ENCODE assay signal across 18 mouse cellular contexts in genomic region chr6:34013469-34013868, GRCm38 (mm10). TPM values are rescaled to one million over a fixed set of nuclear protein-coding genes. Genes with fewer than 3 reads are reported as not detected.
DNase-seq lines count a peak whose midpoint lies in the region; ATAC-seq and TF ChIP-seq lines count a peak whose summit lies in the region.
"Had no signal": no experiment of that assay in that cellular context is flagged by ENCODE, and none has a peak within 500 bp of the region (broad histone marks: within the 10 kb centered on the region; RNA-seq: fewer than 3 reads in every experiment).

No protein-coding gene starts in this region.

- DNase-seq in hindbrain, embryonic 14.5 days (ENCODE audit: low spot score), result no peak
- DNase-seq in hindbrain, embryonic 10.5 days (ENCODE audit: low spot score), result no peak
- DNase-seq in left cerebral cortex, postnatal 4 days, result no peak
- DNase-seq: adrenal gland, adult 2 months; adrenal gland, postnatal 25 days; cerebellum, adult 2 months; cerebellum, postnatal 10 days; gastrocnemius, postnatal 10 days; kidney, adult 8-10 months had no signal

- H3K36me3 ChIP-seq in forebrain, embryonic 13.5 days (ENCODE audit: poor library complexity, severe bottlenecking), result no peaks in the 10 kb centered on the region
- H3K36me3 ChIP-seq in forebrain, embryonic 12.5 days (replicated peaks), result no peaks in the 10 kb centered on the region
- no peaks in the 10 kb centered on the region for H3K36me3 ChIP-seq in hindbrain, embryonic 14.5 days (replicated peaks; ENCODE audit: control insufficient read depth, insufficient read depth)
- H3K36me3 ChIP-seq in hindbrain, embryonic 10.5 days, result no peaks in the 10 kb centered on the region
- H3K36me3 ChIP-seq in neural tube, embryonic 13.5 days, result no peaks in the 10 kb centered on the region
- H3K36me3 ChIP-seq in neural tube, embryonic 15.5 days, result no peaks in the 10 kb centered on the region
- no peaks in the 10 kb centered on the region for H3K36me3 ChIP-seq in myocyte (ENCODE audit: control insufficient read depth, insufficient read depth)
- H3K36me3 ChIP-seq: heart, embryonic 12.5 days had no signal

- H3K79me2 ChIP-seq in myocyte (ENCODE audit: control insufficient read depth, insufficient read depth), result no peaks in the 10 kb centered on the region

- H3K4me1 ChIP-seq in forebrain, embryonic 13.5 days, result peaks cover 11% of the 10 kb centered on the region; the same call in 1 of the 2 replicates
- 0 out of 2 replicates have a peak, but pooled peaks cover 7% of the 10 kb centered on the region for H3K4me1 ChIP-seq in forebrain, embryonic 12.5 days
- H3K4me1 ChIP-seq in hindbrain, embryonic 14.5 days (replicated peaks; ENCODE audit: control insufficient read depth, insufficient read depth, low read length), result no peaks in the 10 kb centered on the region
- no peaks in the 10 kb centered on the region for H3K4me1 ChIP-seq in hindbrain, embryonic 10.5 days (replicated peaks)
- peaks cover 4% of the 10 kb centered on the region; the same call in 1 of the 2 replicates for H3K4me1 ChIP-seq in neural tube, embryonic 13.5 days (replicated peaks)
- H3K4me1 ChIP-seq in neural tube, embryonic 15.5 days, result 0 out of 2 replicates have a peak, but pooled peaks cover 2% of the 10 kb centered on the region
- H3K4me1 ChIP-seq: heart, embryonic 12.5 days had no signal

- TF ChIP-seq POLR2A in myocyte (IDR thresholded peaks at IDR 0.05; ENCODE audit: insufficient read length, low read depth), result no peak

- H3K27me3 ChIP-seq in forebrain, embryonic 13.5 days, result no peaks in the 10 kb centered on the region
- no peaks in the 10 kb centered on the region for H3K27me3 ChIP-seq in forebrain, embryonic 12.5 days
- no peaks in the 10 kb centered on the region for H3K27me3 ChIP-seq in hindbrain, embryonic 14.5 days (ENCODE audit: control insufficient read depth, insufficient read depth, low read length)
- H3K27me3 ChIP-seq in hindbrain, embryonic 10.5 days (ENCODE audit: insufficient read depth, poor library complexity, severe bottlenecking), result no peaks in the 10 kb centered on the region
- no peaks in the 10 kb centered on the region for H3K27me3 ChIP-seq in neural tube, embryonic 13.5 days
- no peaks in the 10 kb centered on the region for H3K27me3 ChIP-seq in neural tube, embryonic 15.5 days (replicated peaks)
- peaks cover 5% of the 10 kb centered on the region for H3K27me3 ChIP-seq in myocyte (ENCODE audit: control insufficient read depth, insufficient read depth, insufficient read length)
- H3K27me3 ChIP-seq: heart, embryonic 12.5 days had no signal

- peak overlapping the region; percentile 27 for H3K27ac ChIP-seq in forebrain, embryonic 13.5 days
- no peak overlapping the region for H3K27ac ChIP-seq in forebrain, embryonic 12.5 days
- H3K27ac ChIP-seq in hindbrain, embryonic 14.5 days, result peak overlapping the region; percentile 32; the same call in 1 of the 2 replicates
- no peak overlapping the region for H3K27ac ChIP-seq in hindbrain, embryonic 10.5 days
- H3K27ac ChIP-seq in neural tube, embryonic 13.5 days (replicated peaks), result peak overlapping the region; percentile 47
- H3K27ac ChIP-seq in neural tube, embryonic 15.5 days (replicated peaks), result no peak overlapping the region

- no peak overlapping the region for H3ac ChIP-seq in myocyte (ENCODE audit: control insufficient read depth, insufficient read length)

- ATAC-seq in forebrain, embryonic 13.5 days, result 0 out of 2 replicates have a peak, but pooled peaks have one; percentile 27
- no peak for ATAC-seq in forebrain, embryonic 12.5 days (ENCODE audit: low FRiP score)
- no peak for ATAC-seq in hindbrain, embryonic 14.5 days (ENCODE audit: low FRiP score)
- no peak for ATAC-seq in neural tube, embryonic 13.5 days (ENCODE audit: low read depth)
- no peak for ATAC-seq in neural tube, embryonic 15.5 days (ENCODE audit: low FRiP score)
- ATAC-seq: inflammation-experienced regulatory T-cells, adult 6 months; intestine, postnatal 0 days; Patski had no signal

- intact Hi-C loops in left cerebral cortex, postnatal 4 days (cut with DNase I), result no loop called here

- no peak overlapping the region for H3K9ac ChIP-seq in forebrain, embryonic 13.5 days
- no peak overlapping the region for H3K9ac ChIP-seq in forebrain, embryonic 12.5 days
- no peak overlapping the region for H3K9ac ChIP-seq in hindbrain, embryonic 14.5 days
- H3K9ac ChIP-seq in neural tube, embryonic 13.5 days, result no peak overlapping the region
- no peak overlapping the region for H3K9ac ChIP-seq in neural tube, embryonic 15.5 days (replicated peaks)
- H3K9ac ChIP-seq: heart, embryonic 12.5 days had no signal

- 0 out of 2 replicates have a peak, but pooled peaks cover 6% of the 10 kb centered on the region for H3K9me3 ChIP-seq in forebrain, embryonic 13.5 days (replicated peaks)
- 0 out of 2 replicates have a peak, but pooled peaks cover 6% of the 10 kb centered on the region for H3K9me3 ChIP-seq in forebrain, embryonic 12.5 days
- H3K9me3 ChIP-seq in hindbrain, embryonic 14.5 days (ENCODE audit: control insufficient read depth, low read length), result no peaks in the 10 kb centered on the region
- 0 out of 2 replicates have a peak, but pooled peaks cover 2% of the 10 kb centered on the region for H3K9me3 ChIP-seq in hindbrain, embryonic 10.5 days
- no peaks in the 10 kb centered on the region; the same call in 1 of the 2 replicates for H3K9me3 ChIP-seq in neural tube, embryonic 13.5 days
- H3K9me3 ChIP-seq in neural tube, embryonic 15.5 days (replicated peaks), result no peaks in the 10 kb centered on the region
- H3K9me3 ChIP-seq: heart, embryonic 12.5 days had no signal

- H3K4me3 ChIP-seq in forebrain, embryonic 13.5 days, result no peak overlapping the region
- no peak overlapping the region for H3K4me3 ChIP-seq in forebrain, embryonic 12.5 days (replicated peaks)
- H3K4me3 ChIP-seq in hindbrain, embryonic 14.5 days (replicated peaks; ENCODE audit: low read length), result no peak overlapping the region
- no peak overlapping the region for H3K4me3 ChIP-seq in hindbrain, embryonic 10.5 days
- no peak overlapping the region for H3K4me3 ChIP-seq in neural tube, embryonic 13.5 days
- no peak overlapping the region for H3K4me3 ChIP-seq in neural tube, embryonic 15.5 days (replicated peaks)
- H3K4me3 ChIP-seq in myocyte, result no peak overlapping the region
- H3K4me3 ChIP-seq: heart, embryonic 12.5 days had no signal

- no peak overlapping the region for H3K4me2 ChIP-seq in forebrain, embryonic 13.5 days
- no peak overlapping the region for H3K4me2 ChIP-seq in forebrain, embryonic 12.5 days
- no peak overlapping the region for H3K4me2 ChIP-seq in hindbrain, embryonic 14.5 days (replicated peaks)
- H3K4me2 ChIP-seq in neural tube, embryonic 13.5 days, result no peak overlapping the region
- H3K4me2 ChIP-seq in neural tube, embryonic 15.5 days, result no peak overlapping the region
- peak overlapping the region; percentile 28 for H3K4me2 ChIP-seq in myocyte (ENCODE audit: low read depth)
- H3K4me2 ChIP-seq: heart, embryonic 12.5 days had no signal

- 59% methylated on average over 6 of the region's 6 CpGs for WGBS in forebrain, embryonic 13.5 days
- WGBS in forebrain, embryonic 12.5 days, result 62% methylated on average over 6 of the region's 6 CpGs
- 63% methylated on average over 6 of the region's 6 CpGs for WGBS in hindbrain, embryonic 14.5 days
- 85% methylated on average over 6 of the region's 6 CpGs for WGBS in hindbrain, embryonic 10.5 days
- 68% methylated on average over 6 of the region's 6 CpGs for WGBS in neural tube, embryonic 13.5 days
- 58% methylated on average over 6 of the region's 6 CpGs for WGBS in neural tube, embryonic 15.5 days

TF ChIP-seq in myocyte, 11 proteins besides CTCF, POLR2A, EP300 and RAD21:
- no peak for TF ChIP-seq TCF12 (IDR thresholded peaks at IDR 0.05; ENCODE audit: insufficient read depth, poor library complexity, severe bottlenecking)
- TF ChIP-seq SRF (IDR thresholded peaks at IDR 0.05; ENCODE audit: control insufficient read depth, insufficient read length, low read depth), result no peak
- no peak for TF ChIP-seq POLR2AphosphoS2 (IDR thresholded peaks at IDR 0.05; ENCODE audit: insufficient read length, low read depth)
- TF ChIP-seq USF1 (IDR thresholded peaks at IDR 0.05; ENCODE audit: low read depth), result no peak
- TF ChIP-seq REST (IDR thresholded peaks at IDR 0.05; ENCODE audit: insufficient read depth, insufficient read length), result no peak
- TF ChIP-seq MYOG (IDR thresholded peaks at IDR 0.05; ENCODE audit: control insufficient read depth in 1 of 3, insufficient read depth in 1 of 3, insufficient read length in 2 of 3, low read depth in 2 of 3), result no peak
- TF ChIP-seq E2F4 (IDR thresholded peaks at IDR 0.05; ENCODE audit: insufficient read depth), result no peak
- no peak for TF ChIP-seq MYOD1 (IDR thresholded peaks at IDR 0.05; ENCODE audit: control insufficient read depth in 1 of 3, insufficient read length in 2 of 3, low read depth in 2 of 3)
- TF ChIP-seq TCF3 (IDR thresholded peaks at IDR 0.05; ENCODE audit: insufficient read length, low read depth), result no peak
- TF ChIP-seq MAX (IDR thresholded peaks at IDR 0.05; ENCODE audit: low read depth), result no peak
- no peak for TF ChIP-seq CEBPB (IDR thresholded peaks at IDR 0.05; ENCODE audit: insufficient read depth, poor library complexity, severe bottlenecking)

RNA-seq across cellular contexts. Expression of gene Lrguk, which starts 15.8 kb away (rescaled TPM):
- 0.56 and 0.94 TPM in 2 replicates for polyA plus RNA-seq in forebrain, embryonic 13.5 days (2015; fragmentation: Nextera tagmentation; extraction: Ambion mirVana)
- 0.90 and 0.98 TPM in 2 replicates for polyA plus RNA-seq in forebrain, embryonic 12.5 days (2016; fragmentation: Nextera tagmentation; extraction: Ambion mirVana)
- 1.3 and 1.9 TPM in 2 replicates for polyA plus RNA-seq in hindbrain, embryonic 14.5 days (2014; fragmentation: Nextera tagmentation; extraction: Ambion mirVana)
- polyA plus RNA-seq in hindbrain, embryonic 10.5 days (2016; fragmentation: Nextera tagmentation; extraction: Ambion mirVana), result 1.0 and 1.5 TPM in 2 replicates
- polyA plus RNA-seq in neural tube, embryonic 13.5 days (2015; fragmentation: Nextera tagmentation; extraction: Ambion mirVana), result 1.2 and 1.4 TPM in 2 replicates
- polyA plus RNA-seq in neural tube, embryonic 15.5 days (2015; fragmentation: Nextera tagmentation; extraction: Ambion mirVana), result 0.90 and 0.91 TPM in 2 replicates
- polyA plus RNA-seq in myocyte (2012; fragmentation: generic; extraction: Trizol), result 0.11 TPM
- total RNA-seq in left cerebral cortex, postnatal 4 days (2021), result 1 to 10 TPM; 2.2 to 2.5 TPM
- polyA plus RNA-seq: inflammation-experienced regulatory T-cells, adult 6 months had no signal

Comparison
In these comparisons a context has a peak if more than half of its experiments do, and no peak if none do; other contexts are left out.
1. H3K27ac ChIP-seq: peak in forebrain, embryonic 13.5 days (single experiment), hindbrain, embryonic 14.5 days (single experiment) and neural tube, embryonic 13.5 days (single experiment); none in forebrain, embryonic 12.5 days (single experiment), hindbrain, embryonic 10.5 days (single experiment) and neural tube, embryonic 15.5 days (single experiment).